Mouse (Mus musculus): ENCODE data around the gene Fam171a1.

Fam171a1 gene

DNA sequence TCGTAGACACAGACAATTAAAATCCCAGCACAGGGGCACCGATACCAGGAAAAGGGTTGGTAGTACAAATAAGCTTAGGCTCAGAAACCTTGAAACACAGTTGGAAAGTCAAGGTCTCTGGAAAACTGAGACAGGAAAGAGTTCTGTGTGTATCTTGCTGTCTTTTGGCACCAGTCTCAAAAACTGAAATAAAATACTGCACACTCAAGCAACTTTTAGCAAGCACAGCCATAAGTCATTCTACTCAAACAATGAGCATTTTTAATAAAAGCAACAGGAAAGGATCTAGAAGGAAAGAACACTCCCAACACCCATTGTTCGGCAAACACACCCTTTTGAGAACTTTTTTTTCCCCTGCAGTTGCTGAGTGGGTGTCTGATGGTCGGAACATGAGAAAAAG is at the start of gene Fam171a1:
Fam171a1 (plus strand) TSS at position 359 of the 400 bp plus-strand sequence.
- 61% methylated on average over 4 of the region's 4 CpGs for WGBS

DNA sequence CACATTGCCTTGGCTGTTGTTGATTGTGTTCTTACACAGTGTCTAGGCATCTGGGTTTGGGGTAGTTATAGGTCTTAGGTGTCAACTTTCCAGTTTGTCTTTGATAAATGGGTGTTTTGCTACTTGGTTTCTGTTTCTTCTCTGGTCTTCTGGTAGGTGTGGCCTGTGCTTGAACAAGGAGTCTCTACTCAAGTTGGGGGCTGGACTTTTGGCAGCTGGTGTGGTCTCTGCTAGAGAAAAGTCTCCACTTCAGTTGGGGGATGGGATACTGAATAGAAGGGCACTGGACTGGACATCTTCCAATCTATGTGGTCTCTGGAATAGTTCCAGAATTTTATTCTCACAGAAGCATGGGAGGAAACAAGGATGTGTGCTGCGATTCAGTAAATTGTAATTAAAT is 44.9 kb upstream of the Fam171a1 start:
- WGBS = 97% methylated on average over 1 of the region's 1 CpGs

DNA sequence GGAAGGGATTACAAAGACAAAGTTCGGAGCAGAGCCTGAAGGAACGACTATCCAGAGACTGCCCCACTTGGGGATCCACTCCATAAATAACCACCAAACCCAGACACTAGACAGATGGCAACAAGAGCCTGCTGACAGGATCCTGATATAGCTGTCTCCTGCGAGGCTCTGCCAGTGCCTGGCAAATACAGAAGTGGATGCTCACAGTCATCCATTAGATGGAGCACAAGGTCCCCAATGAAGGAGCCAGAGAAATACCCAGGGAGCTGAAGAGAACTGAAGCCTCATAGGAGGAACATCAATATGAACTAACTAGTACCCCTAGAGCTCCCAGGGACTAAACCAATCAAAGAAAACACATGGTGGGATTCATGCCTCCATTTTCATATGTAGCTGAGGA is 25.7 kb upstream of the Fam171a1 start:
- 58% methylated on average over 3 of the region's 3 CpGs for whole genome bisulfite sequencing

DNA sequence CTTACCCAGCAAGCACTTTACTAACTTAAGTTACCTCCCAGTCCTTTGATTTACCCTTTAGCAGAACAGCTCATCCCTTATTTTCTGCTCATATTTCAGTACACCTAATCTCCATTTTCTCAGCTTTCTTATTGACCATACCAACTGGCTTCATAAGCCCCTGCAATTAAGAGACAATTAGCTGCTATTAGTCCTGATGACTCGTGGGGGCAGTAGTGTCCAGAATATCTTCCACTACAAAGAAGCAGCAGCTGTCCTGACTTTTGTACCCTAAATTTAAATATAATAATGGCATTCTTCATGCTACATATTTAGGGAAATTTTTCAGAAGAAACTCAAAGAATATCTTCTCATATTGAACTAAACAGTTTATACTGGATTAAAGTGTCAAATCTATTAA is 24.8 kb upstream of the Fam171a1 start:
- 19% methylated on average over 1 of the region's 1 CpGs for WGBS

DNA sequence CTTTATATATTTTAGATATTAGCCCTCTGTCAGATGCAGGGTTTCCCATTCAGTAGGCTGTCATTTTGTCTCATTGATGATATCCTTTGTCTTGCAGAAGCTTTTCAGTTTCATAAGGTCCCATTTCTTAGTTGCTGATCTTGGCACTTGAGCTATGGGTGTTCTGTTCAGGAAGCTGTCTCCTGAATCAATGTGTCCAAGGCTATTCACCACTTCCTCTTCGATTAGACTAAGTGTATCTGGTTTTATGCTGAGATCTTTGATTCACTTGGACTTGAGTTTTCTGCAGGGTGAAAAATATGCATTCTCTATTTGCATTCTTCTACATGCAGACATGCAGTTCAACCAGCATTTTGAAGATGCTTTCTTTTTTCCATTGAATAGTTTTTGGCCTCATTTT is 17.9 kb upstream of the Fam171a1 start:
- WGBS = 70% methylated on average over 1 of the region's 1 CpGs

DNA sequence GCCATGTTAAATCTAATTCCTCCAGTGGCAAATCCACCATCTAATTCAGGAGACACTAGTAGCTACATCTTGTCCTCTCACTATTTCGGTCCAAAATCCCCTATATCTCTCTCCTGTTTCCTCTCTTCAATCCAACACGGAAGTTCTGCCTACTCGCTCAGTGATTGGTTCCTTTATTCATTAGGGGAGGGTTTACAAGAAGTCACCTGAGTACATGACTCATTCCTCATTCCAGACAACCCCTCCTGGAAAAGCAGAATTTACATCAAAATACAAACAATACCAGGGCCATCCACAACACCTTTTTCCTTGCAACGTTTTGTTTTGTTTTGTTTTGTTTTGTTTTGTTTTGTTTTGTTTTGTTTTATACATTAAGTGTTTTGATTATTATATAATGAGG is 14.1 kb upstream of the Fam171a1 start:
- WGBS = 80% methylated on average over 4 of the region's 4 CpGs

DNA sequence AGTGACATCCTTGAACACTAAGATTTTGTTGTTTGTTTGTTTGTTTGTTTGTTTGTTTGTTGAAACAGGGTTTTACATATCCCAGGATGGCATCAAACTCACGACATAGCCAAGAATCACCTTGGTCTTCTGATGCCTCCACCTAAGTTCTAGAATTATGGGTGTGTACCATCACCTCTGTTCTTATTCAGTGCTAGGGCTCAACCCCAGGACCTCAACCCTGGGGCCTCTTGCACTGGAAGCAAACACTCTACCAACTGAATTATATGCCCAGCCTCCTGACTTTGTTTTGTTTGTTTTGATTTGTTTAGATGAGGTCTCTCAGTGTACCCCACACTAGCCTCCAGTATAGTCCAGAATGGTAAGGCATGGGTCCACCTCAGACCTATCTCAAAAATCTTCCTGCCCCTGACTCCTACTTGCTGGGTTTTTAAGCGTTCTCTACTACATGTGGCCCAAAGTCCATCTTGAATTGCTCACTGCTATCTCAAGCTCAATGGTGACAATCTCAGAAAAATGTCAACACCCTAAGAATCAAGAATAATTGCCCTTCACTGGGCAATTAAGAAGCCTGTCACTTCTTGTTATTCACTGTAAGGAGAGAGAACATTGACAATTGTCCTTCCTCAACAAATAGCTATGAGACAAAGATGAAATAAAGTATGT is 12.6 kb upstream of the Fam171a1 start:
- WGBS = 81% methylated on average over 2 of the region's 2 CpGs

DNA sequence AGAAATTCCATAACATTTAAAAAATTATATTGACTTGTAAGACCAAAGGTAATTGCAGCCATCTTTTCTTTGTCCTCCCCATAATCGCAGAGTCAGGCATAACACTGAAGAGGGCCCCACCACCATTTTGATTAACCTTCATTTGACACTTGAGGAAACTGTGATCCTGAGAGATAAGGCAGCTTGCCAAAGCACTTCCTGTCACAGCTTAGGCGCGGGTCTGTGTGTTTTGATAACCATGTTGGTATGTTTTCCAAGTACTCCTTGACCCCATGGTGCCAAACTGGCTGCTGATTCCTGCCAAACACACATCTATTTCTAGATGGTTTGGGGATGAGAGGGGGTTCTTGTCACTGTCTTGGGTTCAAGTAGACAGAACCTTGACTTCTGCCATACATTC is 11.7 kb upstream of the Fam171a1 start:
- WGBS = 74% methylated on average over 3 of the region's 3 CpGs

DNA sequence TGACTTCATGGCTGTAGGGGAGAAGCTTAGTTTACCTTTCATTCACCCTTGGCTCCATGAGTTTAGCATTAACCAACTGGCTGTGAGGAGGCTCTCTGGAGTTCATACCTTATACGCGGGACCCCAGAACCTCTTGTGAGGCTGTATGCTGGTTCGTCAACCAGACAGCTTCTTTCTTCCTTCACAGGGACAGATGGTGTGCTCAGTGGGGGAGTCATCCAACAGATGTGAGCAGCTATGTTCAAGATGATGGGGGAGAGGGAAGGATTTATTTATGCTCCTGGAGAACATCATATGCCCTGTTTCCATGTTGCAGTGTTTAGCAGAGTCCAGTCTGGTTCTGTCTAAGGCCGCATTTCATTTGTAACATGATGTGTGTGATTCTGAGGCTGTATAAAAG is 6.6 kb upstream of the Fam171a1 start:
- 79% methylated on average over 4 of the region's 4 CpGs for WGBS

DNA sequence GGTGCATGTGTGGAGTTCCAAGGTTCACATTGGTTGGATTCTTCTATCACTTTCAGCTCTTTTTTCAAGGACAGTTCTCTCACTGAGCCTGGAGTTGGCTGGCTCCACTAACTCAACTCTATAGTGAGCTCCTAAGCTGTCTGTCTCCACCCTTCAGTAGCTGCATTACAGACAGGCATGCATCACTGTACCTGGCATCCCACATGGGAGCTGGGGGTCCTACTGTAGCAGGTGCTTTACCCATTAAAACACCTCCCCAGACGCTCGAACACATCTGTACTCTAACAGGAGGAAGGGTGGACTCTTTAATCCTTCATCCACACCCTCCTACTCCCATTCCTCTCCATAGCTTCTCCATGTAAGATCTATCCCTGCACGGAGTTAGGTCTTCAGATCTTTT is 5.6 kb upstream of the Fam171a1 start:
- WGBS = 87% methylated on average over 3 of the region's 3 CpGs

DNA sequence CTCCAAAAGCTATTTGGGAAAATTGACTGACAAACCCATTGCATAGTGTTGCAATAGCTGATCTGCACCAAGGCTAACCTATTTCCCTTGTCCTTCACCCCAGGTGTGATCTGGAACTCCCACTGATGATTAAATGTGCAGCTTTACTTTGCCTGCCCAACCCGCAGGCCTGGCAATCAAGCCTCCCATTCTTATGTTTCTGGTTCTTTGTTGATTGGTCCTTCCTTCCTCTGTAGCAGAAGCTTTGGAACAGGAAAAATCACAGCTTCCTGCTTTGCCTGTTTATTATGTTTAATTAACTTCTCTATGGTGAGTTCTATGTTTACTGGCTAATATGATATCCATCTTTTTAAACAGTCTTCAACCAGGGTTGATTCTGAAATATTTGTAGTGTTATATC is 5.2 kb upstream of the Fam171a1 start:
- 68% methylated on average over 1 of the region's 1 CpGs for WGBS

DNA sequence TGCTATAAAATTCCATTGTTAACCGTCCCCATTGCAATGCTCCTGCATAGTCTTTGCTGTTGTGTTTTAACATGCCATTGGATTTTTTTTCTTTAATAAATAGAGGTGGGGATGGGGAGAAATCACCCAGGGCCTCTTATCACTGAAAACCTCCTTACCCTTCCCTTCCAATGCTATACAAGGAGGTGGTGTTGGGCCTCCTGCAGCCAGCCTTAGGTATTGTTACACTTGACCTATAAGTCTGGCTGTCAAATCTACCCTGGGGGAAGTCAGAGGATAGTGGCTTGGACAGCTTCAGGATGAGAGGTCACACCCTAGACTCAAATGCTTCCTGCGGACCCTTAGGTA is 3.8 kb downstream of the Fam171a1 start:
- 34% methylated on average over 2 of the region's 2 CpGs for WGBS

DNA sequence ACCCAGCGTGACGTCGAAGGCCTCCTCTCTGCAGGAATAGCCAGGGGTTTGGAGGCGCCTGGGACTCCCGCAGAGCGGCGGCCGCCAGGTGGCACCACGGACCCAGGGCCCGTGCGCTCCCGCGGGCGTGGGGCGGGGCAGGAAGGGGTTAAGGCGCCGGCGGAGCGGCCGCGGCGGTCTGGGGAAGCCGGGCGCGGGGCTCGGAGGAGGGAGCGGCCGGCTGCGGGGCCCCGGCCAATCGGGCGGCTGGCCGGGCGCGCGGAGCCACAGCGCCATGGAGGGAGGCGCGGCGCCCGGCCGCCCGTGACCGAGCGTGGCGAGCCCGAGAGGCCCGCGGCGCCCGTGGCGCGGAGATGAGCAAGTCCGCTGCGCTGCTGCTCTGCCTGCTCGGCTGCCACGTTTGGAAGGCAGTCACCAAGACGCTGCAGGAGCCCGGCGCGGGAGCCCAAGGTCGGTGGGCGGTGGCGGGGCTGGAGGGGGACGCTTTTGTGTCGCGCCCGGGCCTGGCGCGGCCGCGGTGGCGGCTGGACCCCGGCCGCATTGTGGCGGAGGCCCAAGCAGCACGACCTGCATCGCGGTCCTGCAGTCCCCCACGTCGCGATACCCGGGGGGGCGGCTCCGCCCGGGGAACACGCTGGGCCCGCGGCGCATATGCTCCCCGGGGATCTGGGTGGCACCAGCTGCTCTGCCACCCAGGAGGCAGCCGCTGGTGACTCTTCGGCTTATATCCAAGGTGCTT is 4.3 kb downstream of the Fam171a1 start:
- under 1% methylated on average over 91 of the region's 93 CpGs for WGBS

DNA sequence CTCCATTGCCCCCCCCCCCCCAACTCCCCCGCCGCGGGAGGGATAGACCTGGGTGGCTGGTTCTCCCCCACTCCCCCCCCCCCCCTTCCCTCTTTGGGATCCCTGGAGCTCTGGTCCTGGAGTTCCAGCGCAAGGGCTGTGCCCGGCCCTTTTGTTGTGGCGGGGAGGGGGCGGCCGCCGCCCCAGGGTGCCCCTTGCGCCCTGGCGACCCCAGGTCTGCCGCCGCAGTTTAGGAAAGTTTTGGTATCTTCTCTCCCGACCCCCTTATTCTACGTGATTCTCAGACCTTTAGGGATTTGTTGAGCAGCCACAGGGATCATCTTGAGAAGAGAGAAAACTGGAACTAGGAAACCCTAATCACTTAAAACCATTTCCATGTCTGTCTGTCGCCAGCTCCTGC is 4.9 kb downstream of the Fam171a1 start:
- WGBS = under 1% methylated on average over 16 of the region's 16 CpGs

DNA sequence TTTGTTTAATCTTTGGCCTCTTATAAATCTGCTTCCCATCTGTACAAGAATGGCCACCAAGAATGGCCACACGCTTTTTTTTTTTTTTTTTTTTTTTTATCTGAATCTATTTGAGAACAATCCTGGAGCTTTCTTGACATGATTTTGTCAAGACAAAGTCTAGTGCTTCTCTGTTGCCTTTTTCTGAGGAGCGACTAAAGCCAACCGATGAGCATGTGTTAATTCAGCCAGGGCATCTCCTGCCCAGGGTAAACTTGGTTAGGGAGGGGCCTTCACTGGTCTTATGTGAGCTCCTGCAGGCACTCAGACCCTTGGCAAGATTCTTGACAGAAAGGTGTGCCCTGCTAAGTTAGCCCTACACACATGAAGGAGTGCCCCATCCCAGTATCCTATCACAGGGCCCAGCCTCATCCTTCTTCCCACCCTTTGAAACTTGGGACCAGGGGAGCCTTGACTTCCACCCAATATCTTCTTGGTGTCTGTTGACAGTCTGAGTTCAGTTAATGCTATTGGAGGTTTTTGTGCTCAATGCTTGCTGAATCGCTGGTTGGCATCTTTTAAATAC is 5.4 kb downstream of the Fam171a1 start:
- 18% methylated on average over 4 of the region's 4 CpGs for WGBS

DNA sequence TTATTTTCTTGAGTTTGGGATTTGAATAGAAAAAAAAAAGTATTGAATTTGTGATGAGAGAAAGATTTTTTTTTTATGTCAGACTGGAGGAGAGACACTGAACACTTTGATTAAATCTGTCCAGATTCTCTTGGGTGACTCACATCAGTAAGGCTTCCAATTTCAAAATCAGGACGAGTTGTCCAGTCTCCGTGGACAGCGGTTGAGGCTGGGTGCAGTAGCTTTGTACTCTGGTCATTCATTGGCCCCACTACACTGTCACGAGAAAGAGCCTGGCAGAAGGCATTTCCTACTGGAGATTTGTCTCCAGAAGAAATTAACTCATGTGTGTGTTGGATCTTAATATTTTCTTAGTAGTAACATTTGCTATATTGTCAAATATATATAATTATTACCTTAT is 8.5 kb downstream of the Fam171a1 start:
- WGBS = 41% methylated on average over 4 of the region's 4 CpGs

DNA sequence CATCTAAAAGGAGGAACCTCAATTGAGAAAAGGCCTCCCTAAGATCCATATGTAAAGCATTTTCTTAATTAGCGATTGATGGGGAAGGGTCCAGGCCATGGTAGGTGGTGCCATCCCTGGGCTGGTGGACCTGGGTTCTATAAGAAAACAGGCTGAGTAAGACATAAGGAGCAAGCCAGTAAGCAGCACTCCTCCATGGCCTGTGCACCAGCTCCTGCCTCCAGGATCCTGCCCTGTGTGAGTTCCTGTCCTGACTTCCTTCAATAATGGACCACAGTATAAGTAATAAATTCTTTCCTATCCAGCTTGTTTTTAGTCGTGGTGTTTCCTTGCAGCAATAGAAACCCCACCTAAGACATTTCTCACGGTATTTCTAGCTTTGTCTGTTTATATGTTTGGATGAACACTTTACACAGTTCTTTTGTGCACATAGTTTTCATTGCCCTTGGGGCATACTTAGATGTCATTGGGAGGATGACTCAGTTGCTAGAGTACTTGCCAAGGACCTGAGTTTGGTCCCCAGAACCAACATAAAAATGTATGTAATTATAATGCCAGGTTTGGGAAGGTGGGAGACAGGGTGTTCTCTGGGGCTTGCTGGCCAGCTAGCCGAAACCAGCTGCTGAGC is 13.3 kb downstream of the Fam171a1 start:
- 78% methylated on average over 4 of the region's 4 CpGs for WGBS

DNA sequence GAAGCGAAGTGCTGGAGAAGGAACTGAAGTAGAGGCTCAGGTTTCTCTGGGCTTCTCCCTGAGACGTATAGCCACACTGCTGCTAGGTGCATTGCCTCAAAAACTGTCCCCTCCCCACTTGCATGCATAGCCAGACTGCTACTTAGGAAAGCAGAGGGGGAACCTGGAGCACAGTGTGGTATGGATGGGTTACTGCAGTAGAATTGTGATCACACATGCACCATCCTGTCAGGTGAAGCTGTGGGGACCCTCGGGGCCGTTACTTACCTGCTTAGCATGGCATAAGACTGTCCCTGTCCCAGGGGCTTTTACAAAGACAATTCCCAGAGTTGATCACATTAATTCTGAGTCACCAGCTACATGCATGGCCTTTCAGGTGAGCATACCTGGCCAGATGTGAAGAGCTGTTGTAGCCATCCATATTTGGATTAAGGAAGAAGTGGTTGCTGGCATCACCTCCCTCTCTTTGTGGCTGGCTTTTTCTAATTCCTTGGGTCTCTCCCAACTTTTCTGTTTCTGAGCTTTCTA is 14.4 kb downstream of the Fam171a1 start:
- 79% methylated on average over 4 of the region's 4 CpGs for WGBS

DNA sequence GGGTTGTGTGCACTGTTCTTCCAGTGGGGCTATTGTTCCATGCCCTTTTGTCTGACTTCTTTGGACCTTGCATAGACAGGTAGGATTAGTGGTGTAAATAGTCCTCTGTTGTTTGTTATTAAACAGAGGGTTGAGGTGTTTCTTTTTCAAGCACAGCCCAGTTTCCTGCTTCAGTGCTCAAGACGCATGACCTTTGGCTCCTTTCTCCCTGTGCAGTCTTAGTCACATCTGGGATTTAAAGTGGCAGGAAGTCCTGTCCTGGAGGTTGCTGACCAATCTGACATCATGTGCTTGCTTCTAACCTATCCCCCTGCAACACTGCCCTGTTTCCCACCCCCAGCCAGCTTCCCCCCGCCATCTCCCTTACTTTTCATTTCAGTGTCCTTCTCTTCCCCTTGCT is 14.9 kb downstream of the Fam171a1 start:
- whole genome bisulfite sequencing = 75% methylated on average over 2 of the region's 2 CpGs

DNA sequence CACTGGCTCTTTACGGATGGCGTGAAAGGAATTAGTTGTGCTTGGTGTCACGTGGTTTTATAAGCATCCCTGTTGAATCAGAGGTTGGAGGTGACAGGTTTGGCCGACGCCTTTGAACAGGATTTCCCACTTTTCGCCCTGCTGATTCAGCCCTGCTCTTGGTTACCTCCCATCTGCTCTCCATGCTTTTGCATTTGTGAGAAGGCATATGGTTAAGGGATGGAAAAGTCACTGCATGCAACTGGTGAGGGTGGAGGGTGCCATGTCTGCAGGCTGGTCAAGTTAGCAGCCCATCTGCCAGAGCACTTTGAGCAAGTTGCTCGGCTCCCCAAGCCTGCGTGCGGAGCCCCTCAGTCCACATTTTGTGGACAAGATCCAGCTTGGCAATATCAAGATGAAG is 18.4 kb downstream of the Fam171a1 start:
- WGBS = 57% methylated on average over 9 of the region's 9 CpGs

DNA sequence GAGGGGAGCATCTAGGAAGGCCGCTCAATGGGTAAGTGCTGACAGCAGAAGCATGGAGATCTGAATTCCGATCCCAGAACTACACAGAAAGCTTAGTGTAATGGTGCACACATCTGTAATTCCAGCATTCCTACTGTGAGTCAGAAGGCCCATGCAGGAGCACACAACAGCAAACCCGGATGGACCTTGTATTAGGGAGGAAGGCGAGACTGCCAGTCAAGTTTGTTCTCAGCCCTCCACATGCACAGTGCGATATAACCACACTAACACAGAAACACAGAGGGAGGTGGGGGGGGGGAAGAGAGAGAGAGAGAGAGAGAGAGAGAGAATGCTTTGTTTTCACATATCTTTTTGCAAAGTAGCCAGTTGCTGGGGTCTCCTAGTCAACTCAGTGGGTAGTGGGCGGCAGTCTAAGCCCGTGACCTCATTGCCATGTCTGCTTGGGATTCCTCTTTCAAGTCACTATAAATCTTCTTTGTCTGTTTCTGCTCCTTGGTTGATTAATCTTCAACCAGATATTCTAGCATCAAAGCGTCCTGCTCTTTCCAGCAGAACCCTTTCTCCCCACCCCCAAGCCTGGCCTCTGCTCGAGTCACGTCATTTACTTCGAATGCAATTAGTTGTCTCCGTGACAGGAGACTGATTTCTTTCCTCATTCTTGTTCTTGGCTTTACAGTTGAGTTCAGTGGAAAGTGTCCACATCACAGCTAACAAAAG is 20.7 kb downstream of the Fam171a1 start:
- WGBS = 74% methylated on average over 12 of the region's 12 CpGs

DNA sequence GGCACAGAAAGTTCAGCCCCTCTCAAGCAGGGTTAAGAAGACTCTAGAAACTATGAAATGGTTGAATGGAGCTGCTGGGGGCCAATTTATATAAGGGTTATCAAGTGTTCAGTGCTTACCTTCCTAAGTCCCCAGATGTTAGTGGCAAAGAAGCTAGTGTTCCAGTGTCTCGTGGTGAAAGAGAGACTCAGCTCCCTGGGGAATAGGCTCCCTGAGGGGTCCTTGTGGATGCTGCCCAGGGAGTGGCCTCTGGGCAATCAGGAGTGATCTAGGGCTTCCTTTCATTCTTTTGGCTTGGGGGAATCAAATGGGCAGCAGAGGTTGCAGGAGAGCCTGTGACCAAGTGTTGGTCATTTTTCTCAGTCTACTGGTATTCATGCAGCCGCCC is 21.3 kb downstream of the Fam171a1 start:
- WGBS = 84% methylated on average over 2 of the region's 2 CpGs
